Mouse (Mus musculus): ENCODE data around the gene F830045P16Rik.
"Not testable (repeated sequence)": the region's sequence is repeated elsewhere in the genome, so short reads cannot be mapped to it uniquely, and the experiment has no call there.

F830045P16Rik gene

GRCm38 (mm10) chr2:129489496-129490285 lies 46.7 kb downstream of the F830045P16Rik start:
- no peak for DNase-seq (ENCODE audit: low spot score in 2 of 2)

- no peak for DNase-seq (ENCODE audit: low spot score in 2 of 2)
These were observed 53.3 kb downstream of the F830045P16Rik start for GRCm38 (mm10) chr2:129483150-129483549.

- peak; percentile 44 to 60 for DNase-seq (ENCODE audit: low spot score in 2 of 2)
These were observed 64.5 kb downstream of the F830045P16Rik start for GRCm38 (mm10) chr2:129471905-129472304.

- DNase-seq (ENCODE audit: low spot score in 2 of 2) = no peak
These were observed 65.6 kb downstream of the F830045P16Rik start for GRCm38 (mm10) chr2:129470839-129471238.

GRCm38 (mm10) chr2:129438772-129439171 lies 97.6 kb downstream of the F830045P16Rik start:
- DNase-seq (ENCODE audit: low spot score in 2 of 2) = not testable (repeated sequence)

- DNase-seq (ENCODE audit: low spot score in 2 of 2) = no peak
These were observed 101.2 kb downstream of the F830045P16Rik start for GRCm38 (mm10) chr2:129435154-129435553.

GRCm38 (mm10) chr2:129423741-129424140 lies 112.7 kb downstream of the F830045P16Rik start:
- DNase-seq (ENCODE audit: low spot score in 2 of 2) = no peak

GRCm38 (mm10) chr2:129420897-129421561 lies 115.4 kb downstream of the F830045P16Rik start:
- DNase-seq (ENCODE audit: low spot score in 2 of 2) = no peak

- DNase-seq (ENCODE audit: low spot score in 2 of 2) = no peak
These were observed 117.0 kb downstream of the F830045P16Rik start for GRCm38 (mm10) chr2:129419361-129419880.

- DNase-seq (ENCODE audit: low spot score in 2 of 2) = no peak
These were observed 121.8 kb downstream of the F830045P16Rik start for GRCm38 (mm10) chr2:129414593-129414992.

- no peak for DNase-seq (ENCODE audit: low spot score in 2 of 2)
These were observed 122.9 kb downstream of the F830045P16Rik start for GRCm38 (mm10) chr2:129413488-129413887.

GRCm38 (mm10) chr2:129411651-129412050 lies 124.8 kb downstream of the F830045P16Rik start:
- DNase-seq (ENCODE audit: low spot score in 2 of 2) = no peak

GRCm38 (mm10) chr2:129410344-129410743 lies 126.1 kb downstream of the F830045P16Rik start:
- no peak for DNase-seq (ENCODE audit: low spot score in 2 of 2)

- peak; percentile 90 to 92 for DNase-seq (ENCODE audit: low spot score in 2 of 2)
These were observed 127.9 kb downstream of the F830045P16Rik start for GRCm38 (mm10) chr2:129408476-129408875.
